Mouse (Mus musculus): ENCODE data around the gene Tenm4.

The Tenm4 gene

GRCm38 (mm10) chr7:96648606-96649005 is 477.6 kb downstream of the Tenm4 start:
- DNase-seq (ENCODE audit: low spot score), result no peak

GRCm38 (mm10) chr7:96649171-96649570 is 478.1 kb downstream of the Tenm4 start:
- DNase-seq (ENCODE audit: low spot score), result no peak

GRCm38 (mm10) chr7:96650435-96650834 is 479.4 kb downstream of the Tenm4 start:
- DNase-seq (ENCODE audit: low spot score), result no peak

GRCm38 (mm10) chr7:96651055-96651454 is 480.0 kb downstream of the Tenm4 start:
- DNase-seq (ENCODE audit: low spot score), result no peak

- no peak for DNase-seq (ENCODE audit: low spot score)
These were observed 480.7 kb downstream of the Tenm4 start for GRCm38 (mm10) chr7:96651626-96652341.

GRCm38 (mm10) chr7:96652844-96653243 is 481.8 kb downstream of the Tenm4 start:
- no peak for DNase-seq (ENCODE audit: low spot score)

GRCm38 (mm10) chr7:96654206-96654605 is 483.2 kb downstream of the Tenm4 start:
- no peak for DNase-seq (ENCODE audit: low spot score)

- no peak for DNase-seq (ENCODE audit: low spot score)
These were observed 484.2 kb downstream of the Tenm4 start for GRCm38 (mm10) chr7:96655096-96655716.

GRCm38 (mm10) chr7:96657101-96657830 is 486.2 kb downstream of the Tenm4 start:
- DNase-seq (ENCODE audit: low spot score), result no peak

GRCm38 (mm10) chr7:96657857-96658580 is 487.0 kb downstream of the Tenm4 start:
- DNase-seq (ENCODE audit: low spot score), result no peak

GRCm38 (mm10) chr7:96660907-96661306 is 489.9 kb downstream of the Tenm4 start:
- DNase-seq (ENCODE audit: low spot score), result no peak

GRCm38 (mm10) chr7:96661352-96662169 is 490.5 kb downstream of the Tenm4 start:
- no peak for DNase-seq (ENCODE audit: low spot score)

GRCm38 (mm10) chr7:96663336-96663735 is 492.3 kb downstream of the Tenm4 start:
- DNase-seq (ENCODE audit: low spot score), result no peak

- no peak for DNase-seq (ENCODE audit: low spot score)
These were observed 495.4 kb downstream of the Tenm4 start for GRCm38 (mm10) chr7:96666366-96666896.

- no peak for DNase-seq (ENCODE audit: low spot score)
These were observed 496.6 kb downstream of the Tenm4 start for GRCm38 (mm10) chr7:96667688-96668087.

- no peak for DNase-seq (ENCODE audit: low spot score)
These were observed 499.0 kb downstream of the Tenm4 start for GRCm38 (mm10) chr7:96670095-96670494.

GRCm38 (mm10) chr7:96672322-96672914 is 501.4 kb downstream of the Tenm4 start:
- DNase-seq (ENCODE audit: low spot score), result no peak

- no peak for DNase-seq (ENCODE audit: low spot score)
These were observed 506.0 kb downstream of the Tenm4 start for GRCm38 (mm10) chr7:96677082-96677481.

- no peak for DNase-seq (ENCODE audit: low spot score)
These were observed 507.2 kb downstream of the Tenm4 start for GRCm38 (mm10) chr7:96678236-96678635.

- no peak for DNase-seq (ENCODE audit: low spot score)
These were observed 508.7 kb downstream of the Tenm4 start for GRCm38 (mm10) chr7:96679746-96680145.

GRCm38 (mm10) chr7:96680405-96680804 is 509.4 kb downstream of the Tenm4 start:
- DNase-seq (ENCODE audit: low spot score), result no peak
